ENCODE assay signal across 8 mouse cellular contexts in genomic region chr13:107888571-107889451, GRCm38 (mm10).
DNase-seq lines count a peak whose midpoint lies in the region; ATAC-seq lines count a peak whose summit lies in the region.

No protein-coding gene starts in this region.

- WGBS in forebrain, embryonic 16.5 days = under 1% methylated on average over 99 of the region's 127 CpGs

- peak; percentile 63 for DNase-seq in CD4-positive helper T cell, adult 2 months (ENCODE audit: low read depth, low spot score)
- peak; percentile 42 for DNase-seq in brain, adult 2 months (ENCODE audit: low read depth, low spot score)
- DNase-seq in heart, postnatal 36 days = peak; percentile 70 to 80
- DNase-seq in layer of hippocampus, adult 9-11 months = peak; percentile 35
- peak; percentile 82 for DNase-seq in lung, postnatal 10 days
- DNase-seq in retina, postnatal 1 day = peak; percentile 71
- DNase-seq in urinary bladder, adult 2 months (ENCODE audit: low spot score) = peak; percentile 76

- no peak for ATAC-seq in forebrain, embryonic 16.5 days

- peak overlapping the region; percentile 93 for H3K27ac ChIP-seq in forebrain, embryonic 16.5 days (ENCODE audit: low read length)

- H3K4me3 ChIP-seq in forebrain, embryonic 16.5 days (replicated peaks; ENCODE audit: low read length) = peak overlapping the region; percentile 95

- peak overlapping the region; percentile 77 for H3K4me2 ChIP-seq in forebrain, embryonic 16.5 days (ENCODE audit: low read length)

- no peaks in the 10 kb centered on the region for H3K27me3 ChIP-seq in forebrain, embryonic 16.5 days (replicated peaks; ENCODE audit: control insufficient read depth, insufficient read depth, low read length)

- peak overlapping the region; percentile 88 for H3K9ac ChIP-seq in forebrain, embryonic 16.5 days (replicated peaks; ENCODE audit: low read depth, low read length)

- H3K36me3 ChIP-seq in forebrain, embryonic 16.5 days (ENCODE audit: control insufficient read depth, insufficient read depth) = no peaks in the 10 kb centered on the region

- intact Hi-C loops in heart, postnatal 36 days (cut with DNase I) = loop anchor here (2.0 to 5.0 kb wide), 3 partner anchors 136 to 427 kb away; no protein-coding TSS in a partner anchor

- H3K4me1 ChIP-seq in forebrain, embryonic 16.5 days (replicated peaks; ENCODE audit: control insufficient read depth, insufficient read depth, low read length) = peaks cover 28% of the 10 kb centered on the region

- no peaks in the 10 kb centered on the region for H3K9me3 ChIP-seq in forebrain, embryonic 16.5 days (ENCODE audit: control insufficient read depth, low read length)
